Mouse (Mus musculus): ENCODE data around the gene Sh2d6. TPM values are rescaled to one million over a fixed set of nuclear protein-coding genes. Genes with fewer than 3 reads are reported as not detected.
A peak's percentile ranks its signal among the peaks of the same experiment; 100 is the strongest.

The Sh2d6 gene
- total RNA-seq (2021) = under 1 TPM; 0.70 to 0.92 TPM
- long read RNA-seq, experiment 1, partial matches to known transcripts = 0 of 1 reads
- long read RNA-seq, experiment 1, other reads (novel, unspliced or antisense) = 1 of 1 reads
- long read RNA-seq, experiment 2 = 0 reads

- intact Hi-C loops (cut with DNase I) = no loop called here
- no peak for DNase-seq (ENCODE audit: low spot score in 2 of 2)
Measured at GRCm38 (mm10) chr6:72521607-72522006, at the start of gene Sh2d6. Gene Sh2d6 (minus strand): TSS chr6:72521707.

- intact Hi-C loops (cut with DNase I) = no loop called here
- peak in 1 of 2 experiments; percentile 38 for DNase-seq (ENCODE audit: low spot score in 2 of 2)
Measured at GRCm38 (mm10) chr6:72570644-72571397, 49.3 kb upstream of the Sh2d6 start.

GRCm38 (mm10) chr6:72568736-72569135 is 47.2 kb upstream of the Sh2d6 start:
- intact Hi-C loops (cut with DNase I) = no loop called here
- DNase-seq (ENCODE audit: low spot score in 2 of 2) = no peak

GRCm38 (mm10) chr6:72567508-72567907 is 46.0 kb upstream of the Sh2d6 start:
- DNase-seq (ENCODE audit: low spot score in 2 of 2) = no peak
- intact Hi-C loops (cut with DNase I) = loop anchor here (2.0 kb wide), 1 partner anchor 33 kb away; no protein-coding TSS in a partner anchor

- DNase-seq (ENCODE audit: low spot score in 2 of 2) = peak; percentile 94 to 95
- intact Hi-C loops (cut with DNase I) = loop anchor here (1.0 to 2.0 kb wide), 2 partner anchors 31 to 138 kb away; no protein-coding TSS in a partner anchor
Measured at GRCm38 (mm10) chr6:72566044-72566443, 44.5 kb upstream of the Sh2d6 start.

GRCm38 (mm10) chr6:72565506-72565905 is 44.0 kb upstream of the Sh2d6 start:
- no peak for DNase-seq (ENCODE audit: low spot score in 2 of 2)

GRCm38 (mm10) chr6:72562894-72563293 is 41.4 kb upstream of the Sh2d6 start:
- intact Hi-C loops (cut with DNase I) = no loop called here
- no peak for DNase-seq (ENCODE audit: low spot score in 2 of 2)

More at GRCm38 (mm10) chr6:72565506-72565905, 44.0 kb upstream of the Sh2d6 start:
- intact Hi-C loops (cut with DNase I) = no loop called here

GRCm38 (mm10) chr6:72562486-72562885 is 41.0 kb upstream of the Sh2d6 start:
- intact Hi-C loops (cut with DNase I) = no loop called here
- no peak for DNase-seq (ENCODE audit: low spot score in 2 of 2)

- intact Hi-C loops (cut with DNase I) = no loop called here
- no peak for DNase-seq (ENCODE audit: low spot score in 2 of 2)
Measured at GRCm38 (mm10) chr6:72560801-72561200, 39.3 kb upstream of the Sh2d6 start.

- intact Hi-C loops (cut with DNase I) = no loop called here
- no peak for DNase-seq (ENCODE audit: low spot score in 2 of 2)
Measured at GRCm38 (mm10) chr6:72553079-72553412, 31.5 kb upstream of the Sh2d6 start.

GRCm38 (mm10) chr6:72552171-72553078 is 30.9 kb upstream of the Sh2d6 start:
- peak; percentile 35 to 49 for DNase-seq (ENCODE audit: low spot score in 2 of 2)
- intact Hi-C loops (cut with DNase I) = no loop called here

GRCm38 (mm10) chr6:72550503-72551100 is 29.1 kb upstream of the Sh2d6 start:
- intact Hi-C loops (cut with DNase I) = no loop called here
- no peak for DNase-seq (ENCODE audit: low spot score in 2 of 2)

GRCm38 (mm10) chr6:72550025-72550424 is 28.5 kb upstream of the Sh2d6 start:
- no peak for DNase-seq (ENCODE audit: low spot score in 2 of 2)
- intact Hi-C loops (cut with DNase I) = no loop called here

GRCm38 (mm10) chr6:72549041-72549580 is 27.6 kb upstream of the Sh2d6 start:
- no peak for DNase-seq (ENCODE audit: low spot score in 2 of 2)
- intact Hi-C loops (cut with DNase I) = no loop called here

- no peak for DNase-seq (ENCODE audit: low spot score in 2 of 2)
- intact Hi-C loops (cut with DNase I) = no loop called here
Measured at GRCm38 (mm10) chr6:72547862-72548261, 26.4 kb upstream of the Sh2d6 start.

GRCm38 (mm10) chr6:72547121-72547520 is 25.6 kb upstream of the Sh2d6 start:
- intact Hi-C loops (cut with DNase I) = no loop called here
- DNase-seq (ENCODE audit: low spot score in 2 of 2) = no peak

- intact Hi-C loops (cut with DNase I) = no loop called here
- no peak for DNase-seq (ENCODE audit: low spot score in 2 of 2)
Measured at GRCm38 (mm10) chr6:72545377-72545776, 23.9 kb upstream of the Sh2d6 start.

- intact Hi-C loops (cut with DNase I) = no loop called here
- DNase-seq (ENCODE audit: low spot score in 2 of 2) = no peak
Measured at GRCm38 (mm10) chr6:72544283-72544987, 22.9 kb upstream of the Sh2d6 start, which contains the start of gene Capg. Gene Capg (plus strand): TSS chr6:72544391.
